Mouse (Mus musculus) G1E (cell line): ENCODE data around the gene Eif4b. TPM values are rescaled to one million over a fixed set of nuclear protein-coding genes. Genes with fewer than 3 reads are reported as not detected.

Source experiments
- ATAC-seq: 2 replicates; pipeline ENCODE4 v1.8.0; 2016; ENCODE audit warnings: mild to moderate bottlenecking; ENCODE audit not compliant: insufficient number of reproducible peaks, poor library complexity, low FRiP score, severe bottlenecking; ENCODE audit errors: extremely low read depth
- DNase-seq: peaks from one replicate; pipeline ENCODE4 v3.0.0; 2012; ENCODE audit warnings: low spot score
- H3K27me3 ChIP-seq: 2 replicates; pipeline ENCODE4 v1.6.1; 2012; ENCODE audit warnings: mild to moderate bottlenecking, low read length, inconsistent platforms; ENCODE audit not compliant: insufficient read depth
- H3K36me3 ChIP-seq: replicated peaks from 2 replicates; pipeline ENCODE3; 2012; ENCODE audit warnings: mild to moderate bottlenecking, inconsistent platforms
- H3K4me1 ChIP-seq: 2 replicates; pipeline ENCODE4 v1.6.1; 2012; ENCODE audit warnings: low read depth, low read length, inconsistent platforms, mixed read lengths; ENCODE audit not compliant: insufficient read depth
- H3K4me3 ChIP-seq: 2 replicates; pipeline ENCODE4 v1.5.1; 2012; ENCODE audit warnings: low read depth, mild to moderate bottlenecking, inconsistent platforms, low read length, moderate library complexity, mixed read lengths
- H3K9me3 ChIP-seq: replicated peaks from 2 replicates; pipeline ENCODE4 v1.6.1; 2012; ENCODE audit warnings: inconsistent platforms
- CTCF ChIP-seq: IDR thresholded peaks from 2 replicates; pipeline ENCODE4 v1.5.1; 2012; ENCODE audit warnings: low read depth, low read length, inconsistent platforms, mixed read lengths
- GATA1 ChIP-seq: IDR thresholded peaks from 2 replicates; pipeline ENCODE4 v1.6.1; 2012; ENCODE audit warnings: borderline replicate concordance, low read length, inconsistent platforms, mixed read lengths
- GATA2 ChIP-seq: IDR thresholded peaks from 2 replicates; pipeline ENCODE4 v1.6.1; 2012; ENCODE audit warnings: low read depth, low read length, inconsistent platforms, borderline replicate concordance
- POLR2AphosphoS5 ChIP-seq: IDR thresholded peaks from 2 replicates; pipeline ENCODE4 v1.6.1; 2012; ENCODE audit warnings: low read depth, low read length, inconsistent platforms; ENCODE audit not compliant: insufficient replicate concordance
- TAL1 ChIP-seq: conservative IDR thresholded peaks from 2 replicates; pipeline ENCODE4 v1.6.1; 2012; ENCODE audit warnings: low read depth, low read length, inconsistent platforms, mixed read lengths
- polyA plus RNA-seq: library from polyadenylated mRNA; stranded (reverse); fragments of >175 nt; gene quantifications from 2 replicates; pipeline ENCODE4 v1.2.3, GENCODE M21; 2012
- total RNA-seq, 2 experiments: library from RNA; stranded (forward) in 1 of 2; stranded (reverse) in 1 of 2; fragments of 200-1000 nt in 1 of 2; fragments of >200 nt in 1 of 2; fragmentation: Nextera tagmentation in 1 of 2; gene quantifications; 2 replicates each; pipeline ENCODE4 v1.2.3; 2014 to 2017

Eif4b gene
- total and polyA plus RNA-seq, 3 experiments = 223 to 439 (median 435) TPM

DNA sequence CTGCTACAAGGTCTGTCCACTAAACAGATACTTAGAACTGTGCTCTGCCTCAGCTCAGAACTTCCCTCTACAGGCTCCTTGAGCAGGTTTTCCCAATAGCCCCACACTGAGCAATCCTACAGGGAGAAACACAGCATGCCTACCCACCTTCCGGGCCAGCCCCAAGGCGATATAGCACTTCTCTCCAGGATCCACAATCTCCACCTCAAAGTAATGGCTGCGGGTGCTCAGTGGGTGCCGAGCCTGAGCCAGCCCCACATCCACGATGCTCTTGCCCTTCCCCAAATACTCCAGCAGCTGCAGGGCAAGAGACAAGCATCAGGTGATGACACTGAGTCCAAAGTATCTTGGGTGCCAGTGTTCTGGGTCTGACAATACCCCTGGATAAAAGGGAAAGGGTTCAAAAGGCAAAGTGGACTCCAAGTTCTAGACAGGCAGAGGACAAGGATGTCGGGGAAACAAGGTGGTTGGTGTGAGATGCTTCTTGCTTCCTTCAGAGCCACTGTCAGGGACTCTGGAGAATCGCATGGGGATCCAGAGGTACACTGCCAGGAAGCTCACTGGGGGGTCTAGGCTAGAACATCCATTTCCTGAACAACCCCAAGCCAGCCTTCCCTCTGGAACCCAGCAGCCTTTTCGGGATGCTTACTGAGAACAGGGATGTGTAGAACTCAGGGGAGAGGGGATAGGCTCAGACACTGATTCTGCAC, 45.7 kb downstream of the Eif4b start:
- DNase-seq (no peak), ATAC-seq (no peak)
- Histone ChIP-seq H3K36me3 (peaks cover 84% of the 10 kb centered on the region), H3K4me1 (peaks cover 21% of the 10 kb centered on the region), H3K27me3 (no peaks in the 10 kb centered on the region), H3K9me3 (no peaks in the 10 kb centered on the region), H3K4me3 (no peak overlapping the region)
- TF ChIP-seq GATA2 (no peak), CTCF (no peak), TAL1 (no peak)

DNA sequence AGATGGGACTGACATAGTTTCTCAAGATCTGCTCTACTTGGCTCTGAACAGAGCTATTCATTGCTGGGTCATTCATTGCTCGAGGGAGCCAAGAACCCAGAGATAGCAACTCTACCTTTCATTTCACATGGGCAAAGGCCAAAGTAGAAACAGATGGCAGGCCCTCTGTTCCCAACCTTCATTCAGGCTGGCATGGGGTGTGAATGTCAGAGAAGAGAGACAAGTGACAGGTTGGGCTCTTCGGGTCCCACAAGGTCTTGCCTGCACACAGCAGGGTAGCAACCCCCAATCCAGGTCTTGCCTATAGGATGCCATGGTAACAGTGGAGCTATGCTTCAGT, 46.2 kb downstream of the Eif4b start:
- TF ChIP-seq CTCF = no peak
- no peak for TF ChIP-seq TAL1
- no peak for TF ChIP-seq POLR2AphosphoS5
- no peak for TF ChIP-seq GATA1
- no peak for TF ChIP-seq GATA2
- H3K4me3 ChIP-seq = no peak overlapping the region
- no peak for DNase-seq
- H3K27me3 ChIP-seq = no peaks in the 10 kb centered on the region
- H3K4me1 ChIP-seq = peaks cover 21% of the 10 kb centered on the region
- H3K36me3 ChIP-seq = peaks cover 89% of the 10 kb centered on the region
- no peaks in the 10 kb centered on the region for H3K9me3 ChIP-seq
- ATAC-seq = no peak

DNA sequence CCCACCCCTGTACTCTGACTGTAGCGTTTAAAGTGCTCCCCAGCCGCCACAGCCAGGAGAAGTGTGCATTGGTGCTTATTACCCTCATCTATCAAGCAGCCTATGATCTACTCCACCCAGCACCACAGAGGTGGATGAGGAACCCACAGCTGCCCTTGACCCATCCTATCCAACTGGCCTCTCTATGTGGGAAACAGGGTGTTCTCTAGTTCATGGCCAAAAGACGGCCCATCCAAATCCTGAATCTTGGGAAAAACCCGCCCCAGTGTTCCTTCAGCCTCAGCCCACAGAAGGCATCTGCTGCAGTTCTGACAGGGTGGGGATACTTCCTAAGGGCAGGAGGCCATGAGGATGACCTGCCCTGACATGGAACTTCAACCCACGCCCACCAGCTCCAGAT, 47.0 kb downstream of the Eif4b start:
- Histone ChIP-seq H3K4me3 (no peak overlapping the region), H3K27me3 (no peaks in the 10 kb centered on the region), H3K9me3 (no peaks in the 10 kb centered on the region), H3K36me3 (peaks cover 91% of the 10 kb centered on the region), H3K4me1 (peaks cover 19% of the 10 kb centered on the region)
- no peak for DNase-seq
- TF ChIP-seq GATA1 (no peak), TAL1 (no peak), CTCF (no peak), GATA2 (no peak), POLR2AphosphoS5 (no peak)
- no peak for ATAC-seq

DNA sequence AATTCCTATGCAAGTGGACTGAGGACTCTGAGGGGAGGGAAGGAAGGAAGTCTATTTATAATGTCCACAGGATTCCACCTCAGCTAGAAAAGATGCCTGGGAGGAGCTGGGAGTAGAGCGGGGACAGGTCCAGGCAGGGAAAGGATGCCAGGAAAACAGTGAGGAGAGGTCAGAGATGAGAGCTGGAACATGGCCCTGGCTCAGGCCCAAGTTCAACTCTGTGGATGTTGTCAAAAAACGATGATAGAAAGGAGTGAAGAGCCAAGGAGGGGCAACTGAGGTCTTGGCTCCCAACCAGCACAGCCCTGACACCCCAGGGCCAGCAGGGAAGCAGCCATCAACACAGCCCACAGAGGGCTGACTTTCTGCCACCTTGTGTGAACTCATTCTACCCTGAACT, 52.7 kb downstream of the Eif4b start:
- DNase-seq (no peak), ATAC-seq (no peak)
- no peak overlapping the region for H3K4me3 ChIP-seq
- no peaks in the 10 kb centered on the region for H3K27me3 ChIP-seq
- no peak for TF ChIP-seq CTCF
- TF ChIP-seq GATA1 = no peak
- TF ChIP-seq TAL1 = no peak
- TF ChIP-seq GATA2 = no peak
- TF ChIP-seq POLR2AphosphoS5 = no peak
- no peaks in the 10 kb centered on the region for H3K9me3 ChIP-seq
- peaks cover 3% of the 10 kb centered on the region; the same call in 1 of the 2 replicates for H3K4me1 ChIP-seq
- H3K36me3 ChIP-seq = peaks cover 89% of the 10 kb centered on the region

GRCm38 (mm10) chr15:102133314-102133713, 59.7 kb downstream of the Eif4b start:
- H3K4me3 ChIP-seq = no peak overlapping the region
- no peak for TF ChIP-seq TAL1
- TF ChIP-seq GATA2 = no peak
- no peak for TF ChIP-seq GATA1
- no peak for TF ChIP-seq POLR2AphosphoS5
- no peak for TF ChIP-seq CTCF
- no peak for DNase-seq
- H3K4me1 ChIP-seq = peaks cover 25% of the 10 kb centered on the region
- no peak for ATAC-seq
- H3K27me3 ChIP-seq = no peaks in the 10 kb centered on the region
- peaks cover 55% of the 10 kb centered on the region for H3K36me3 ChIP-seq
- H3K9me3 ChIP-seq = no peaks in the 10 kb centered on the region

DNA sequence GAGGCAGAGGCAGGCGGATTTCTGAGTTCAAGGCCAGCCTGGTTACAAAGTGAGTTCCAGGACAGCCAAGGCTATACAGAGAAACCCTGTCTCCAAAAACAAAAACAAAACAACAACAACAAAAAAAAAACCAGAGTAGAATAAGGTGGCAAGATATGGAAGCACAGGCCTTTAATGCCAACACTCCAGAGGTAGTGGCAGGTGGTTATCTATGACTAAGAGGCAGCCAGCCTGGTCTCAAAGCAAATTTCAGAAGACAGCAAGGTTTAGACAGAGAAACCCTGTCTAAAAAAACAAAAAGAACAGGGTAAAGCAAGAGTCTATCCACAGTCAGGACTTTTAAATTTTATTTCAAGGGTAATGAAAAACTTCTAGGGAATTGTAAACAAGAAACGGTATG, 61.1 kb downstream of the Eif4b start:
- no peak for DNase-seq
- Histone ChIP-seq H3K9me3 (no peaks in the 10 kb centered on the region), H3K36me3 (peaks cover 41% of the 10 kb centered on the region), H3K27me3 (no peaks in the 10 kb centered on the region; the same call in 1 of the 2 replicates), H3K4me3 (no peak overlapping the region), H3K4me1 (peaks cover 33% of the 10 kb centered on the region)
- ATAC-seq = no peak
- no peak for TF ChIP-seq POLR2AphosphoS5
- no peak for TF ChIP-seq TAL1
